Mouse (Mus musculus): ENCODE data around the gene Romo1. TPM values are rescaled to one million over a fixed set of nuclear protein-coding genes. Genes with fewer than 3 reads are reported as not detected.

Gene Romo1
- polyA plus RNA-seq, 1 experiment from 2014 or later: 345 TPM

- no peaks in the 10 kb centered on the region for H3K36me3 ChIP-seq (ENCODE audit: control insufficient read depth, insufficient read depth, low read length)
- H3K27ac ChIP-seq (ENCODE audit: low read depth, low read length): no peak overlapping the region
- no peaks in the 10 kb centered on the region for H3K4me1 ChIP-seq (replicated peaks; ENCODE audit: control insufficient read depth, insufficient read depth, low read length)
- ATAC-seq (replicated peaks; ENCODE audit: low FRiP score) (no peak), DNase-seq (ENCODE audit: low spot score) (no peak)
- 91% methylated on average over 6 of the region's 6 CpGs for WGBS
- no peak overlapping the region for H3K4me2 ChIP-seq (ENCODE audit: low read depth, low read length, severe bottlenecking)
- no peaks in the 10 kb centered on the region for H3K27me3 ChIP-seq (ENCODE audit: control insufficient read depth, insufficient read depth, low read length)
- no peak overlapping the region for H3K9ac ChIP-seq (ENCODE audit: low read length)
- no peak overlapping the region for H3K4me3 ChIP-seq (ENCODE audit: low read depth, low read length)
- no peaks in the 10 kb centered on the region for H3K9me3 ChIP-seq (ENCODE audit: control insufficient read depth, low read length)
These were observed 8.1 kb upstream of the Romo1 start for GRCm38 (mm10) chr2:156135695-156136094.

- Histone ChIP-seq H3K4me1 (replicated peaks; ENCODE audit: control insufficient read depth, insufficient read depth, low read length) (peaks cover 3% of the 10 kb centered on the region; the same call in 1 of the 2 replicates), H3K4me2 (ENCODE audit: low read depth, low read length, severe bottlenecking) (peak overlapping the region; percentile 78; the same call in 1 of the 2 replicates), H3K27ac (ENCODE audit: low read depth, low read length) (no peak overlapping the region), H3K36me3 (ENCODE audit: control insufficient read depth, insufficient read depth, low read length) (peaks cover 5% of the 10 kb centered on the region; the same call in 1 of the 2 replicates), H3K27me3 (ENCODE audit: control insufficient read depth, insufficient read depth, low read length) (no peaks in the 10 kb centered on the region), H3K4me3 (ENCODE audit: low read depth, low read length) (peak overlapping the region; percentile 77; the same call in 1 of the 2 replicates), H3K9me3 (ENCODE audit: control insufficient read depth, low read length) (no peaks in the 10 kb centered on the region), H3K9ac (ENCODE audit: low read length) (no peak overlapping the region)
- ATAC-seq (replicated peaks; ENCODE audit: low FRiP score) (no peak), DNase-seq (ENCODE audit: low spot score) (no peak)
- WGBS: 80% methylated on average over 2 of the region's 2 CpGs
These were observed 1.0 kb upstream of the Romo1 start for GRCm38 (mm10) chr2:156142820-156143219.

DNA sequence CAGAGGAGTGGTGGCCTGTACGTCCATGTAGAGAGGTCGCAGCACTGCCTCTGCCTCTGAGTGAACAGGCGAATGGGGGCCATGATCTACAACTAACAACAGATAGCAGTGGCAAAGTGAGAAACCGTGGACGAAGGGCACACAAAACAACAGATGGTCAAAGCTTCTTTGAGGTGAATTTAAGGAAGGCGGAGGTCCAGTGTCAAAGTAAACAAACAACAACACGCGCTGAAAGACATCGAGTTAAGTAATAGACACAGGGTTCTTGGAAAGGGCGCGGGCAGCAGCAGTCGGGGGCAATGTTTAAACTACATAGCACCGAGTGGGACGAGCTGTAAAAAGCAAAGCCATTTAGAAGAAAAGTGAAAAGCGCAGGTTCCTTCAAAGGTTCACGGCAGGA is 472 bp upstream of the Romo1 start:
- no peaks in the 10 kb centered on the region for H3K27me3 ChIP-seq (ENCODE audit: control insufficient read depth, insufficient read depth, low read length)
- peak overlapping the region; percentile 78 for H3K4me2 ChIP-seq (ENCODE audit: low read depth, low read length, severe bottlenecking)
- DNase-seq (ENCODE audit: low spot score) (no peak), ATAC-seq (replicated peaks; ENCODE audit: low FRiP score) (no peak)
- H3K9ac ChIP-seq (ENCODE audit: low read length): peak overlapping the region; percentile 82
- peaks cover 3% of the 10 kb centered on the region; the same call in 1 of the 2 replicates for H3K4me1 ChIP-seq (replicated peaks; ENCODE audit: control insufficient read depth, insufficient read depth, low read length)
- WGBS: 3% methylated on average over 16 of the region's 16 CpGs
- peaks cover 5% of the 10 kb centered on the region; the same call in 1 of the 2 replicates for H3K36me3 ChIP-seq (ENCODE audit: control insufficient read depth, insufficient read depth, low read length)
- H3K27ac ChIP-seq (ENCODE audit: low read depth, low read length): peak overlapping the region; percentile 91
- H3K4me3 ChIP-seq (ENCODE audit: low read depth, low read length): peak overlapping the region; percentile 77
- no peaks in the 10 kb centered on the region for H3K9me3 ChIP-seq (ENCODE audit: control insufficient read depth, low read length)

DNA sequence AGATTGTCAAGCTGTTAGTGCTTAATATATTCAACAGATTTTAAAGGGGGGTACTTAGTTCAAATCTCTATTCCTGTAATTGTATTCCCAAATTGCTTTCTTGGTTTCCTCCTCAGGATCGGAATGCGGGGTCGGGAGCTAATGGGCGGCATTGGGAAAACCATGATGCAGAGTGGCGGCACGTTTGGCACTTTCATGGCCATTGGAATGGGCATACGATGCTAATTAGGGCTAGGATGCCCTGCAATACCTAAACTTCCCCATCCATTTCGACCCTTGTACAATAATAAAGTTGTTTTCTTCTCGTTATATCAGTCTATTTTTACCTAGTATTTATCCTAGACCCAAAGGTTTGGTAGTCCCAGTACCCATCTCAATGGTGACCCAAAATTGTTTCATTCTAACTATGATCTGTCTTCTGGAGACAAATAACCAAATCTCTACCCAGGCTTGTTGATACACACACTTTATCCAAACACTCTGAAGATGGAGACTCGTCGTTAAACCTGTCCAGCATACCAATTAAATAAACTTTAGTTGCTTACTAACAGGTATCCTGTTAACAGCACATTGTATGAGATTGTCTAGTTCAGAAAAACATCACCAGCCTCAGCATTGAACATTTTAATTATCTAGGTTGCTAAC is 1.8 kb downstream of the Romo1 start:
- Histone ChIP-seq H3K9me3 (ENCODE audit: control insufficient read depth, low read length) (no peaks in the 10 kb centered on the region), H3K4me1 (replicated peaks; ENCODE audit: control insufficient read depth, insufficient read depth, low read length) (peaks cover 3% of the 10 kb centered on the region; the same call in 1 of the 2 replicates), H3K27ac (ENCODE audit: low read depth, low read length) (no peak overlapping the region), H3K9ac (ENCODE audit: low read length) (no peak overlapping the region), H3K4me3 (ENCODE audit: low read depth, low read length) (no peak overlapping the region), H3K4me2 (ENCODE audit: low read depth, low read length, severe bottlenecking) (no peak overlapping the region), H3K36me3 (ENCODE audit: control insufficient read depth, insufficient read depth, low read length) (peaks cover 8% of the 10 kb centered on the region), H3K27me3 (ENCODE audit: control insufficient read depth, insufficient read depth, low read length) (no peaks in the 10 kb centered on the region)
- DNase-seq (ENCODE audit: low spot score) (no peak), ATAC-seq (replicated peaks; ENCODE audit: low FRiP score) (no peak)
- WGBS: 71% methylated on average over 11 of the region's 11 CpGs

DNA sequence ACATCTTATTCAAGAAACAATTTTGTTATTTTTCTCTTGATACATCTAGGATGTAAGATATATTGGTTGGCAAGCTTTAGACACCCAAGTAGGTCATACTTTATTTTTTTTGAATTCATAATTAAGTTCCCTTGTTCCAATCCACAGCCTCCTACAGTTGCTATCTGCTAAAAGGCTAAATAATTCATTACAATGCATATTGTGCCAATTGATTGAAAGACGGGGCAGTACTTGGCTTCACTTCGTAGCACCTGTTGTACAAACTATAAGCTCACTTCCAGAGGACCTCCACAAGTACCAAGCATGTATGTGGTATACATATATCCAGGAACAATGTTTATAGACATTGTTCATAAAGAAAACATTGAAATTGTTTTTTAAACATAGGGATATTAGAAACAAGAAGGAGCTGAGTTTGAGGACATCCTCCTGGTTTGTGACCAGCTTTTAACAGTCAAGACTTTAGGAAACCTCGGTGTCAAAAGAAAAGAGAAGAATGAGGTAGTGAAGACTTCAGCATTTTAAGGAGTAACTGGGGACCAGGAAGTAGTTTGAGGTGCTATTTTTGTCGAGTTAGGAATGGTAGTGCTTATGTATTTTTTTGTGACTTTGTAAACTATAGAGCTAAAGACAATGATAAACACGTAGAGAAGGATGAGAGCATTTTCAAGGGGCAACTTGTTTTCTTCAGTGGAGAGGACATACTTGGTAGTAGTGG is 2.6 kb downstream of the Romo1 start:
- Histone ChIP-seq H3K9ac (ENCODE audit: low read length) (no peak overlapping the region), H3K4me3 (ENCODE audit: low read depth, low read length) (no peak overlapping the region), H3K9me3 (ENCODE audit: control insufficient read depth, low read length) (no peaks in the 10 kb centered on the region), H3K27me3 (ENCODE audit: control insufficient read depth, insufficient read depth, low read length) (no peaks in the 10 kb centered on the region), H3K27ac (ENCODE audit: low read depth, low read length) (no peak overlapping the region), H3K36me3 (ENCODE audit: control insufficient read depth, insufficient read depth, low read length) (peaks cover 8% of the 10 kb centered on the region), H3K4me1 (replicated peaks; ENCODE audit: control insufficient read depth, insufficient read depth, low read length) (peaks cover 3% of the 10 kb centered on the region; the same call in 1 of the 2 replicates), H3K4me2 (ENCODE audit: low read depth, low read length, severe bottlenecking) (no peak overlapping the region)
- DNase-seq (ENCODE audit: low spot score): no peak
- 78% methylated on average over 5 of the region's 5 CpGs for WGBS
- ATAC-seq (replicated peaks; ENCODE audit: low FRiP score): no peak

- H3K9me3 ChIP-seq (ENCODE audit: control insufficient read depth, low read length): no peaks in the 10 kb centered on the region
- ATAC-seq (replicated peaks; ENCODE audit: low FRiP score) (no peak), DNase-seq (ENCODE audit: low spot score) (no peak)
- no peak overlapping the region for H3K4me3 ChIP-seq (ENCODE audit: low read depth, low read length)
- no peak overlapping the region for H3K4me2 ChIP-seq (ENCODE audit: low read depth, low read length, severe bottlenecking)
- H3K9ac ChIP-seq (ENCODE audit: low read length): no peak overlapping the region
- WGBS: 89% methylated on average over 3 of the region's 3 CpGs
- H3K4me1 ChIP-seq (replicated peaks; ENCODE audit: control insufficient read depth, insufficient read depth, low read length): peaks cover 3% of the 10 kb centered on the region; the same call in 1 of the 2 replicates
- H3K36me3 ChIP-seq (ENCODE audit: control insufficient read depth, insufficient read depth, low read length): peaks cover 8% of the 10 kb centered on the region
- H3K27me3 ChIP-seq (ENCODE audit: control insufficient read depth, insufficient read depth, low read length): no peaks in the 10 kb centered on the region
- H3K27ac ChIP-seq (ENCODE audit: low read depth, low read length): no peak overlapping the region
These were observed 3.6 kb downstream of the Romo1 start for GRCm38 (mm10) chr2:156147316-156147915.

DNA sequence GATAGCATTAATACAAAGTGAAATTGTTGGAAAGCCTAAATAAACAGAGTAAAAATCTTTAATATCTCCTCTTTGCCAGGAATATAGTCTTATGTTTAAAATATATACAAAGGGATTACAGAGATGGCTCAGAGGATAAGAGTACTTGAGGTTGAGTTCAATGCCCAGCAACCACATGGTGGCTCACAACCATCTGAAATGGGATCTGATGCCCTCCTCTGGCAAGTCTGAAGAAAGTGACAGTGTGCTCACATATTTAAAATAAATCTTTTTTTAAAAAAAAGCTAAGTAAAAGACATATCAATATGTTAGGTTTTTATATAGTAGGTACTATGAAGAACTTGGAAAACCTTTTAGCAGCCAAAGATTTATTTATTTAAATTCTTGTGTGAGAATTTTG is 7.7 kb downstream of the Romo1 start:
- Histone ChIP-seq H3K4me1 (replicated peaks; ENCODE audit: control insufficient read depth, insufficient read depth, low read length) (no peaks in the 10 kb centered on the region), H3K4me3 (ENCODE audit: low read depth, low read length) (no peak overlapping the region), H3K36me3 (ENCODE audit: control insufficient read depth, insufficient read depth, low read length) (peaks cover 11% of the 10 kb centered on the region), H3K27ac (ENCODE audit: low read depth, low read length) (no peak overlapping the region), H3K4me2 (ENCODE audit: low read depth, low read length, severe bottlenecking) (no peak overlapping the region), H3K9ac (ENCODE audit: low read length) (no peak overlapping the region), H3K9me3 (ENCODE audit: control insufficient read depth, low read length) (no peaks in the 10 kb centered on the region), H3K27me3 (ENCODE audit: control insufficient read depth, insufficient read depth, low read length) (no peaks in the 10 kb centered on the region)
- DNase-seq (ENCODE audit: low spot score) (no peak), ATAC-seq (replicated peaks; ENCODE audit: low FRiP score) (no peak)

DNA sequence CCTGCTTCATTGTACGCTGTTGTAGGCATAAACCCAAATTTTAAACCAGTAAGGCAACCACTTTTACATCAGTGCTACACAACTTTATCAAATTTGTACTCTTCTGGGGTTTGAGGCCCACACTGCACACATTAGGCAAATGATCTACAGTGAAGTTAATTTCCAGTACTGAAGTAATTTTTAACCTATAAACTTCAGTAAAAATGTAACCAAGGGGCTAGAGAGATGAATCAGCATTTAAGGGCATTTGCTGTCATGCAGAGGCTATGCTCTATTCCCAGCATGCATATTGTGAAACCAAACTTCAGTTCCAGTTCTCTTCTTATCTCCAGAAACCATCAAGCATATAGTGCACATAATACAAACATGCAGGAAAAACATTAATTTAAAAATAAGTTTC is 21.6 kb downstream of the Romo1 start:
- Histone ChIP-seq H3K27me3 (ENCODE audit: control insufficient read depth, insufficient read depth, low read length) (no peaks in the 10 kb centered on the region), H3K4me2 (ENCODE audit: low read depth, low read length, severe bottlenecking) (no peak overlapping the region), H3K9ac (ENCODE audit: low read length) (no peak overlapping the region), H3K36me3 (ENCODE audit: control insufficient read depth, insufficient read depth, low read length) (peaks cover 15% of the 10 kb centered on the region; the same call in 1 of the 2 replicates), H3K4me3 (ENCODE audit: low read depth, low read length) (no peak overlapping the region), H3K27ac (ENCODE audit: low read depth, low read length) (no peak overlapping the region), H3K9me3 (ENCODE audit: control insufficient read depth, low read length) (no peaks in the 10 kb centered on the region), H3K4me1 (replicated peaks; ENCODE audit: control insufficient read depth, insufficient read depth, low read length) (no peaks in the 10 kb centered on the region)
- DNase-seq (ENCODE audit: low spot score) (no peak), ATAC-seq (replicated peaks; ENCODE audit: low FRiP score) (no peak)
- WGBS: 98% methylated on average over 1 of the region's 1 CpGs

Data from forebrain, embryonic 11.5 days (tissue).